Mouse (Mus musculus): ENCODE data around the gene Gm10959. TPM values are rescaled to one million over a fixed set of nuclear protein-coding genes. Genes with fewer than 3 reads are reported as not detected.
"Not testable (repeated sequence)": the region's sequence is repeated elsewhere in the genome, so short reads cannot be mapped to it uniquely, and the experiment has no call there.

Gm10959 gene
- not detected in 2 replicates for polyA plus RNA-seq (2014; fragmentation: Nextera tagmentation; extraction: Ambion mirVana)

DNA sequence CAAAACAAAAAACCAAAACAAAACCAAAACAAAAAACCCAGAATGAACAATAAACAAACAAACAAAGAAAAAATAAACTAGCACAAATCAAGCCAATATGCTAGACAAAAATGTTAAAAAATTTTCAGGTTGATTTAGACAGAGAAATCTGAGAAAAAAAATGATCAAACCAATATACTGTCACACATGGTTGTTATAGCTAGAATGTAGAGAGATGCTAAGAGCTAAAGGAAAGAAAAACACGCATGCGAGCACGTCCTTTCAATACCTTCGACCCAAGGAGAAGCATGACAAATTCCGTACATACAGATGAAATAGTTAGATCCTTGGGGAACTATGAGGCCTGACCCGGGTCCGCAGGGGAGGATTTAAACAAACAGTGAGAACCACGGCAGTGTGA is at the start of gene Gm10959:
Gene Gm10959 (minus strand): TSS at position 101 of the 400 bp plus-strand sequence.
- ATAC-seq (ENCODE audit: insufficient number of reproducible peaks, low FRiP score, low TSS enrichment, low read depth) (no peak), DNase-seq (ENCODE audit: low spot score) (no peak)
- no peak within 1 kb of the TSS for H3K27ac ChIP-seq (replicated peaks; ENCODE audit: low read depth, low read length)
- no peak within 1 kb of the TSS for H3K4me2 ChIP-seq (ENCODE audit: low read depth, severe bottlenecking)
- H3K27me3 ChIP-seq (ENCODE audit: control insufficient read depth, insufficient read depth, low read length): no peaks in the 10 kb centered on the region
- H3K4me1 ChIP-seq (ENCODE audit: control insufficient read depth, insufficient read depth, low read length): no peaks in the 10 kb centered on the region
- no peak within 1 kb of the TSS for H3K9ac ChIP-seq (ENCODE audit: low read length)
- H3K36me3 ChIP-seq (ENCODE audit: control insufficient read depth, insufficient read depth, low read length): no peaks in the 10 kb centered on the region
- WGBS: 87% methylated on average over 8 of the region's 8 CpGs
- no peak within 1 kb of the TSS for H3K4me3 ChIP-seq (ENCODE audit: low read depth, low read length)
- no peaks in the 10 kb centered on the region for H3K9me3 ChIP-seq (ENCODE audit: control insufficient read depth, low read length)

DNA sequence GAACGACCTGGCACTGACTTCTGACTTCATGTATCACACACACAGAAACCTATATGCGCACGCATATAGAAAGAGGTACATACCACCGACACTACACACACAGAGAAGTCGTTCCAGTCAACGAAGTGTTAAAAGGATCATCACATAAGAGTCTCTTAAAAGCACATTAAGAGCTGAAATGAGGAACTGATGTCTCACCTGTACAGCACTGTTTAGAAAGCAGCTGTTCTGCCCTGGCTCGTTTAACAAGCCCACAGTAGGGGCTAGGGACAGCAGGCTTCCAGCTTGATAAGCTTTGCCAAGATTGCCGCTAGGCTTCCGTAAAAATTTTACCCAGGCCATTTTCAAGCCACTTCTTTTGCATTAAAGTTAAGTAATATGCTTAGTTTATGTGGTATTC is 49.2 kb upstream of the Gm10959 start:
- ATAC-seq (ENCODE audit: insufficient number of reproducible peaks, low FRiP score, low TSS enrichment, low read depth) (no peak), DNase-seq (ENCODE audit: low spot score) (no peak)
- Histone ChIP-seq H3K27me3 (ENCODE audit: control insufficient read depth, insufficient read depth, low read length) (no peaks in the 10 kb centered on the region), H3K9me3 (ENCODE audit: control insufficient read depth, low read length) (no peaks in the 10 kb centered on the region), H3K4me2 (ENCODE audit: low read depth, severe bottlenecking) (no peak overlapping the region), H3K4me1 (ENCODE audit: control insufficient read depth, insufficient read depth, low read length) (peaks cover 7% of the 10 kb centered on the region; the same call in 1 of the 2 replicates), H3K4me3 (ENCODE audit: low read depth, low read length) (no peak overlapping the region), H3K9ac (ENCODE audit: low read length) (no peak overlapping the region), H3K36me3 (ENCODE audit: control insufficient read depth, insufficient read depth, low read length) (no peaks in the 10 kb centered on the region), H3K27ac (replicated peaks; ENCODE audit: low read depth, low read length) (no peak overlapping the region)
- 82% methylated on average over 9 of the region's 9 CpGs for WGBS

DNA sequence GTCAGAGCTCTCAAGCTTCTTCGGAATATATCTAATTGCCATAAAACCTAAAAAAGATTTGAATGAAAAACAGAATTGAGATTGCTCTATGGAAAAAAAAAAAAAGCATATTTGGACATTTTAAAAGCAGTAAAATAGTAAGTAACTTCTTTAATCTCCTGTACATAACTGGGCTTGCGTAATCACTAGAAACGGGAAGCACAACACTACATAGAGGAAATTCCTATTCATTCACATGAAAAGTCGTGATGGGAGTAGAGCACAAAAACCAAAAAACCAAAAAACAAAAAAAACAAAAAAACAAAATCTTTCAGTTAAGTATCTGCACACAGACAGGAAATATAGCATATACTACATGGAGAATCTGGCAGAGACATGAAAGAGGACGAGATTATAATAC is 45.1 kb upstream of the Gm10959 start:
- ATAC-seq (ENCODE audit: insufficient number of reproducible peaks, low FRiP score, low TSS enrichment, low read depth) (no peak), DNase-seq (ENCODE audit: low spot score) (no peak)
- Histone ChIP-seq H3K4me3 (ENCODE audit: low read depth, low read length) (no peak overlapping the region), H3K4me2 (ENCODE audit: low read depth, severe bottlenecking) (no peak overlapping the region), H3K4me1 (ENCODE audit: control insufficient read depth, insufficient read depth, low read length) (no peaks in the 10 kb centered on the region), H3K27me3 (ENCODE audit: control insufficient read depth, insufficient read depth, low read length) (no peaks in the 10 kb centered on the region), H3K27ac (replicated peaks; ENCODE audit: low read depth, low read length) (no peak overlapping the region), H3K36me3 (ENCODE audit: control insufficient read depth, insufficient read depth, low read length) (no peaks in the 10 kb centered on the region), H3K9me3 (ENCODE audit: control insufficient read depth, low read length) (no peaks in the 10 kb centered on the region), H3K9ac (ENCODE audit: low read length) (no peak overlapping the region)
- WGBS: 85% methylated on average over 5 of the region's 5 CpGs

DNA sequence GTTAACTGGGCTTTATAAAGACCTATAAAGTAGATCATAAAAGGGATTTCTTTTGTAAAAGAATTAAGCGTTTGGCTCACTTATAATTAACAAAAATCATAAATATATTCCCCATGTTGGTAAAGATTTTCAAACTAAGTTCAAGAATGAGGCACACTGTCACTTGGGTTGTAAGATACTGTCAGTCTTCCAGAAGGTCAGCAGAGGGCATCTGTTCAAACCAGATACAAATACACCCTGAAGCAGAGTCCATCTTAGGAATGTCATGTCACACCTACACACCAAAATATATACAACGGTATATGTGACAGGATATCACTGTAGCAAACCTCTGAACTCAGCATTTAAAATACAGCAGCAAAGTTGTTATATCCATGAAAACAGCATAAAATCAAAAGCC is 31.0 kb upstream of the Gm10959 start:
- H3K4me2 ChIP-seq (ENCODE audit: low read depth, severe bottlenecking): no peak overlapping the region
- H3K4me3 ChIP-seq (ENCODE audit: low read depth, low read length): no peak overlapping the region
- 96% methylated on average over 2 of the region's 2 CpGs for WGBS
- no peaks in the 10 kb centered on the region for H3K4me1 ChIP-seq (ENCODE audit: control insufficient read depth, insufficient read depth, low read length)
- H3K9ac ChIP-seq (ENCODE audit: low read length): no peak overlapping the region
- no peaks in the 10 kb centered on the region for H3K9me3 ChIP-seq (ENCODE audit: control insufficient read depth, low read length)
- no peaks in the 10 kb centered on the region for H3K27me3 ChIP-seq (ENCODE audit: control insufficient read depth, insufficient read depth, low read length)
- ATAC-seq (ENCODE audit: insufficient number of reproducible peaks, low FRiP score, low TSS enrichment, low read depth): no peak
- no peak overlapping the region for H3K27ac ChIP-seq (replicated peaks; ENCODE audit: low read depth, low read length)
- DNase-seq (ENCODE audit: low spot score): no peak
- no peaks in the 10 kb centered on the region; the same call in 1 of the 2 replicates for H3K36me3 ChIP-seq (ENCODE audit: control insufficient read depth, insufficient read depth, low read length)

DNA sequence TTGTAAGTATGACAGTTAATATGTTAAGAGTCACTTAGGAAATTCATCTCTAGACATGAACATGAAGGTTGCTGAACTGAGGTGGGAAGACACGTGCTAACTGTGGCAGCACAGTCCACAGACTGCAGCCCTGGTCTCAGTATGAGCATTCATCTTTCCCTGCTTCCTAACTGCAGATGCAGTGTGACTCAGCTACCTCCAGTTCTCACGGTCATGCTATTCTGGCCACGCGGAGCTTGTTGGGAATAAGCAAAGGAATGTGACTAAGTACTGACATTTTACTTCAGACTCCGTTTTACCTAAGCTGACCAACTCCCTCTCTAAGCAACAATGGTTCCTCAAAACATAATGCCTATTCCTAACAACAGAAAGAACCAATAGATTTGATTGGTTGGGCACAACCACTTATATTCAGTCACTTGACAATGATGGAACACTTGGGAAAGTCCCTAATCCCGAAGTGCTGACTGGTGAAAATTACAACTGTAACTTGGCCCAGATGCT is 24.3 kb upstream of the Gm10959 start:
- Histone ChIP-seq H3K36me3 (ENCODE audit: control insufficient read depth, insufficient read depth, low read length) (no peaks in the 10 kb centered on the region), H3K9ac (ENCODE audit: low read length) (no peak overlapping the region), H3K4me1 (ENCODE audit: control insufficient read depth, insufficient read depth, low read length) (no peaks in the 10 kb centered on the region), H3K4me3 (ENCODE audit: low read depth, low read length) (no peak overlapping the region), H3K9me3 (ENCODE audit: control insufficient read depth, low read length) (no peaks in the 10 kb centered on the region), H3K27ac (replicated peaks; ENCODE audit: low read depth, low read length) (no peak overlapping the region), H3K27me3 (ENCODE audit: control insufficient read depth, insufficient read depth, low read length) (no peaks in the 10 kb centered on the region), H3K4me2 (ENCODE audit: low read depth, severe bottlenecking) (no peak overlapping the region)
- DNase-seq (ENCODE audit: low spot score) (no peak), ATAC-seq (ENCODE audit: insufficient number of reproducible peaks, low FRiP score, low TSS enrichment, low read depth) (no peak)
- 81% methylated on average over 6 of the region's 6 CpGs for WGBS

DNA sequence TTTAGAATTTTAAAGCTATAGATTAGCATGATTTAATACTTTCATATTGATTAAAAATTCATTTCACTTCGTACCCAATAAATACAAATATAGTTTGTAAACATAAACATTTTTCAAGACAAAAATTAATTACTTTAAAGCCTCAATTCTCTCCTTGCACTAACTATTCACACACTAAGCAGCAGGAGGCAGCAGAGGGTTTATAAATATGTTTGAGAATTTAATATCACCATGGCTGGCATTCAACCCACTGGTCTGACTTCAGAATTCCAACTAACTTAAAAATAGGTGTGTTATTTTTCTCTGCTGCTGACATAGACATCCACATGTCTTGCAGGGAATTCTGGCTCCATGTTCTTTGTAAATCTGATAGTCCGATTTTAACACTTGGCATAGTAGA is 20.1 kb upstream of the Gm10959 start:
- Histone ChIP-seq H3K27me3 (ENCODE audit: control insufficient read depth, insufficient read depth, low read length) (no peaks in the 10 kb centered on the region), H3K4me3 (ENCODE audit: low read depth, low read length) (no peak overlapping the region), H3K9ac (ENCODE audit: low read length) (no peak overlapping the region), H3K9me3 (ENCODE audit: control insufficient read depth, low read length) (no peaks in the 10 kb centered on the region), H3K4me1 (ENCODE audit: control insufficient read depth, insufficient read depth, low read length) (no peaks in the 10 kb centered on the region), H3K36me3 (ENCODE audit: control insufficient read depth, insufficient read depth, low read length) (no peaks in the 10 kb centered on the region), H3K4me2 (ENCODE audit: low read depth, severe bottlenecking) (no peak overlapping the region), H3K27ac (replicated peaks; ENCODE audit: low read depth, low read length) (no peak overlapping the region)
- peak; percentile 53 for DNase-seq (ENCODE audit: low spot score)
- ATAC-seq (ENCODE audit: insufficient number of reproducible peaks, low FRiP score, low TSS enrichment, low read depth): no peak
- WGBS: 77% methylated on average over 2 of the region's 2 CpGs

DNA sequence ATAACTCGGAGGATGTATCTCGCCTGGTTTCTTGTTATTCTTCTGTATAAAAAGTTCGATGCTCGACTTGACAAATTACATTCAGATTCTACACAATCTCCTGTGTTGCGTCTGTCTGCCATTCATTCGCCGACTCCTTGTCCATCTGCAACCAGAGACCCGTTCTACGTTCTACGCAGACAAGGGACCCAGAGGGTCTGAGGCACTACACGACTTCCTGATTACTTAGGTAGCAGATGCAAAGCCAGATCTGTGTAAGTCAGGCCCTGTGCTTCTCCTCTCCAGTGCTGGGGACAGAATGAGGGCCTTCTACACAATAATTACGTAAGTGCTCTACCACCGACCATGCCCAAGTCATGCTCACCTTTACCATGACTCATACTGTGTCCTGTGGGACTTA is 18.0 kb upstream of the Gm10959 start:
- not testable (repeated sequence) for H3K9ac ChIP-seq (ENCODE audit: low read length); H3K36me3 ChIP-seq (ENCODE audit: control insufficient read depth, insufficient read depth, low read length); DNase-seq (ENCODE audit: low spot score); H3K27ac ChIP-seq (replicated peaks; ENCODE audit: low read depth, low read length); H3K27me3 ChIP-seq (ENCODE audit: control insufficient read depth, insufficient read depth, low read length); H3K4me3 ChIP-seq (ENCODE audit: low read depth, low read length); ATAC-seq (ENCODE audit: insufficient number of reproducible peaks, low FRiP score, low TSS enrichment, low read depth); H3K4me1 ChIP-seq (ENCODE audit: control insufficient read depth, insufficient read depth, low read length); H3K9me3 ChIP-seq (ENCODE audit: control insufficient read depth, low read length); H3K4me2 ChIP-seq (ENCODE audit: low read depth, severe bottlenecking)
- WGBS: 89% methylated on average over 13 of the region's 13 CpGs

DNA sequence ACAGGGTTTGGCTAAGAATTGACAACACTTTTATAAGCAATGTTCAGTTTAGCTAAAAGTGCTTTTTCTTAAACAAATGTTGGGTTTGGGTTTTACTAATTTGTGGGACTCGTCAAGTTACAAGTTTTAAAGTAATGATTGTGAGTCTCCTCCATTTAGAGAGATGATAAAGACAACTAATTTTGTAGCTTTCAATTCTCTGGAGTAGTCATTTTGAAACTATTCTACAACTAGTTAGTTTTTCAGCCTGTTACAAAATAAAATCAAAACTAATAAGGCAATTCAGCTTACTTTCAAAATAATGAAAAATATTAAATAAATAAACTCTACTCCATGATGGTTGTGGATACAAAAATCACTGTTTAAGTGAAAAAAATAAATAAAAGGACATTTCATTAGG is 13.3 kb upstream of the Gm10959 start:
- Histone ChIP-seq H3K4me3 (ENCODE audit: low read depth, low read length) (no peak overlapping the region), H3K4me2 (ENCODE audit: low read depth, severe bottlenecking) (no peak overlapping the region), H3K36me3 (ENCODE audit: control insufficient read depth, insufficient read depth, low read length) (no peaks in the 10 kb centered on the region), H3K9me3 (ENCODE audit: control insufficient read depth, low read length) (no peaks in the 10 kb centered on the region), H3K27ac (replicated peaks; ENCODE audit: low read depth, low read length) (no peak overlapping the region), H3K9ac (ENCODE audit: low read length) (no peak overlapping the region), H3K27me3 (ENCODE audit: control insufficient read depth, insufficient read depth, low read length) (no peaks in the 10 kb centered on the region), H3K4me1 (ENCODE audit: control insufficient read depth, insufficient read depth, low read length) (no peaks in the 10 kb centered on the region)
- WGBS: 90% methylated on average over 1 of the region's 1 CpGs
- ATAC-seq (ENCODE audit: insufficient number of reproducible peaks, low FRiP score, low TSS enrichment, low read depth): no peak
- no peak for DNase-seq (ENCODE audit: low spot score)

DNA sequence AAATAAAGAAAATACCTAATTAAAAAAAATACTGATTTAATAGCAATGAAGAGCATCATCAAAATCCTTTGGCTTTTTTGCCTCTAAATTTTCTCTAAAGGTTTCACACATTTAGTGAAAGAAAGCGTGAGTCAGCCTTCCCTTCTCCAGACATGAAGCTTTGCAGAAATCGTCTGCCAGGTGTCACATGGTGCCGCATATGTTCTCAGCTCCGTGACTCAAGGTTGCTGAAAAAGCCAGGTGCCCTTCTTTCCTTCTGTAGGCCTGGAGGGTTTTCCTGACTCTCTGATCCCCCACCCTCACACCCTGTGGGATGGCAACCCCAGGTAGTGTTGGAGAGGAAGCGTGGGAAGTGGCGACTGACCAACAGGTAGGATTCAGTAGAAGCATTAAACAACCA is 10.6 kb upstream of the Gm10959 start:
- no peak overlapping the region for H3K9ac ChIP-seq (ENCODE audit: low read length)
- DNase-seq (ENCODE audit: low spot score) (no peak), ATAC-seq (ENCODE audit: insufficient number of reproducible peaks, low FRiP score, low TSS enrichment, low read depth) (no peak)
- H3K4me2 ChIP-seq (ENCODE audit: low read depth, severe bottlenecking): no peak overlapping the region
- H3K9me3 ChIP-seq (ENCODE audit: control insufficient read depth, low read length): no peaks in the 10 kb centered on the region
- no peaks in the 10 kb centered on the region for H3K27me3 ChIP-seq (ENCODE audit: control insufficient read depth, insufficient read depth, low read length)
- H3K4me3 ChIP-seq (ENCODE audit: low read depth, low read length): no peak overlapping the region
- WGBS: 85% methylated on average over 6 of the region's 6 CpGs
- H3K36me3 ChIP-seq (ENCODE audit: control insufficient read depth, insufficient read depth, low read length): no peaks in the 10 kb centered on the region
- no peaks in the 10 kb centered on the region for H3K4me1 ChIP-seq (ENCODE audit: control insufficient read depth, insufficient read depth, low read length)
- no peak overlapping the region for H3K27ac ChIP-seq (replicated peaks; ENCODE audit: low read depth, low read length)

All from limb, embryonic 11.5 days (tissue).